Mouse (Mus musculus) mouse embryonic stem cell (cell line): ENCODE results near the gene Med4.

ENCODE experiments used
- in situ Hi-C, 2 experiments: fragments of 300-500 bp; cut with MboI; formaldehyde crosslinking; loops; 1 replicate in 1 of 2; 3 replicates in 1 of 2; pipeline ENCODE4 v1.14.3; 2019 to 2020; ENCODE audit warnings: low sequenced_read_pairs in 2 of 2, low pct_unique_long_range_greater_than_20kb in 1 of 2, mixed read lengths in 1 of 2; ENCODE audit not compliant: unreplicated experiment in 1 of 2

Gene Med4

GRCm38 (mm10) chr14:73550291-73550690, 40.5 kb downstream of the Med4 start:
- in situ Hi-C loops: no loop called here

GRCm38 (mm10) chr14:73550732-73551131, 40.9 kb downstream of the Med4 start:
- in situ Hi-C loops: no loop called here

GRCm38 (mm10) chr14:73551164-73551563, 41.3 kb downstream of the Med4 start:
- in situ Hi-C loops: no loop called here

GRCm38 (mm10) chr14:73552341-73553121, 42.7 kb downstream of the Med4 start:
- in situ Hi-C loops: no loop called here

GRCm38 (mm10) chr14:73553122-73553696, 43.4 kb downstream of the Med4 start:
- in situ Hi-C loops: no loop called here
